ENCODE assay signal across 8 mouse cellular contexts in the genomic region with DNA sequence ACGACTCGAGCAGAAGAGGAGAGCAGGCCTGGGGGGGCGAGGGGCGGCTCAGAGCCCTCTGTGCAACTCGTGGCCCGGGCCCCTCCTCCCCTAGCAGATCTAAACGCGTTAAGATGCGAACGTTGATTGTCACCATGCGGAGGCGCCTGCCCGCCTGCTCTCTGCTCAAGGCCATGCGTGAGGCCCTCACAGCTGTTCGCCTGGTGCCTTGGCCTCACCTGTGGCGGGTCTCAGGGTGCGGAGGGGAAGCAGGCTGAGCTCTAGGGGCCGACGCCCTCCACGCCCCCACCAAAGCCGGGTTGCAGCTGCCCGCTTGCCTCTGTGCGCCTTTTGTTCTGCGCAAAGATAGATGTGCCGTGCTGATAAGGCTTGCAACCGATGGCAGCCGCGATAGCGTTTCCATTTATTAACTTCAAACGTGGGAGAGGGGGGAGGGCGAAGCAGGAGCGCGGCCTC. TPM values are rescaled to one million over a fixed set of nuclear protein-coding genes. Genes with fewer than 3 reads are reported as not detected.
DNase-seq lines count a peak whose midpoint lies in the region; ATAC-seq and TF ChIP-seq lines count a peak whose summit lies in the region.

No protein-coding gene starts in this region.

- H3K9ac ChIP-seq in heart, embryonic 13.5 days, result peak overlapping the region; percentile 98

- peak overlapping the region; percentile 97 for H3K4me3 ChIP-seq in heart, embryonic 13.5 days
- H3K4me3 ChIP-seq in lung, adult 2 months (replicated peaks; ENCODE audit: extremely low read depth, low read depth, low read length), result peak overlapping the region; percentile 70

- no peaks in the 10 kb centered on the region for H3K9me3 ChIP-seq in heart, embryonic 13.5 days

- no peak for ATAC-seq in heart, embryonic 13.5 days (ENCODE audit: extremely low read depth, insufficient number of reproducible peaks, low FRiP score, low TSS enrichment)

- 3% methylated on average over 33 of the region's 33 CpGs for WGBS in heart, embryonic 13.5 days
- WGBS in lung, adult 2 months, result 1% methylated on average over 33 of the region's 33 CpGs

- H3K36me3 ChIP-seq in heart, embryonic 13.5 days, result peaks cover 9% of the 10 kb centered on the region

- H3K4me2 ChIP-seq in heart, embryonic 13.5 days, result peak overlapping the region; percentile 90

- TF ChIP-seq POLR2A in lung, adult 2 months (IDR thresholded peaks at IDR 0.05; ENCODE audit: borderline replicate concordance, extremely low read depth, low read depth, low read length), result no peak

- peak; percentile 51 to 52 for DNase-seq in lung, adult 18-20 months
- DNase-seq in lung, postnatal 25 days (ENCODE audit: low spot score), result no peak
- peak; percentile 72 to 78 for DNase-seq in cerebellum, postnatal 10 days
- peak; percentile 71 for DNase-seq in kidney, postnatal 10 days
- peak; percentile 68 for DNase-seq in lung, adult 2 months
- DNase-seq in retina, embryonic 14.5 days (ENCODE audit: low spot score), result peak; percentile 72
- DNase-seq in gastrocnemius, adult 18-20 months (ENCODE audit: low spot score), result no peak

- H3K4me1 ChIP-seq in heart, embryonic 13.5 days, result peaks cover 74% of the 10 kb centered on the region
- peaks cover 11% of the 10 kb centered on the region for H3K4me1 ChIP-seq in lung, adult 2 months (ENCODE audit: control insufficient read depth, insufficient read depth, low read length)

- no peak for TF ChIP-seq CTCF in lung, adult 2 months (IDR thresholded peaks at IDR 0.05; ENCODE audit: insufficient read depth, low read length)

- no peaks in the 10 kb centered on the region for H3K27me3 ChIP-seq in heart, embryonic 13.5 days (replicated peaks)

- peak overlapping the region; percentile 88 for H3K27ac ChIP-seq in heart, embryonic 13.5 days (replicated peaks)

RNA-seq across cellular contexts. Expression of gene Zfpm1, which starts 2.3 kb away (rescaled TPM):
- polyA plus RNA-seq in heart, embryonic 13.5 days (2015; fragmentation: Nextera tagmentation; extraction: Ambion mirVana), result 3.8 TPM in 2 replicates
- polyA plus RNA-seq in lung, adult 2 months (2012; rRNA removed), result 32.0 and 38.4 TPM in 2 replicates
- total RNA-seq in gastrocnemius, adult 18-20 months (2021), result 1 to 10 TPM; 6.6 to 7.5 TPM

Comparison
In these comparisons a context has a peak if more than half of its experiments do, and no peak if none do; other contexts are left out.
1. DNase-seq: peak in lung, adult 18-20 months (2 of 2), cerebellum, postnatal 10 days (2 of 2), kidney, postnatal 10 days (single experiment), lung, adult 2 months (single experiment) and retina, embryonic 14.5 days (single experiment); none in lung, postnatal 25 days (single experiment) and gastrocnemius, adult 18-20 months (single experiment).